Mouse (Mus musculus) gastrocnemius, postnatal 36 days (tissue): ENCODE data around the gene Abcb8. TPM values are rescaled to one million over a fixed set of nuclear protein-coding genes. Genes with fewer than 3 reads are reported as not detected.
A peak's percentile ranks its signal among the peaks of the same experiment; 100 is the strongest.

ENCODE experiments used
- DNase-seq, 2 experiments: peaks; one replicate each; pipeline ENCODE4 v3.0.0; 2022
- intact Hi-C: fragments of 180-260 bp; cut with DNase I; formaldehyde crosslinking; loops from one replicate; pipeline ENCODE4 v1.15.1; 2025
- total RNA-seq, 2 experiments: library from RNA; stranded (reverse); gene quantifications; 2 replicates each; pipeline ENCODE4 v1.2.3; 2021

The Abcb8 gene
- total RNA-seq, 2 experiments from 2014 or later = 37.6 to 38.0 TPM

- intact Hi-C loops = no loop called here
These were observed 58.0 kb downstream of the Abcb8 start for GRCm38 (mm10) chr5:24451264-24452029.

GRCm38 (mm10) chr5:24452030-24452690, 58.7 kb downstream of the Abcb8 start, which contains the start of gene Agap3:
Gene Agap3 (plus strand): TSS chr5:24452177.
- intact Hi-C loops = no loop called here

More at GRCm38 (mm10) chr5:24451264-24452029, 58.0 kb downstream of the Abcb8 start:
- peak; percentile 76 to 85 for DNase-seq

GRCm38 (mm10) chr5:24452691-24453233, 59.3 kb downstream of the Abcb8 start:
- intact Hi-C loops = no loop called here
- no peak for DNase-seq

More at GRCm38 (mm10) chr5:24452030-24452690, 58.7 kb downstream of the Abcb8 start, which contains the start of gene Agap3:
- peak in 1 of 2 experiments; percentile 40 for DNase-seq

GRCm38 (mm10) chr5:24453283-24453984, 60.0 kb downstream of the Abcb8 start:
- intact Hi-C loops = no loop called here
- DNase-seq = no peak

GRCm38 (mm10) chr5:24453985-24454303, 60.5 kb downstream of the Abcb8 start:
- intact Hi-C loops = no loop called here
- DNase-seq = no peak

GRCm38 (mm10) chr5:24455076-24455475, 61.6 kb downstream of the Abcb8 start:
- no peak for DNase-seq
- intact Hi-C loops = no loop called here

- intact Hi-C loops = no loop called here
- DNase-seq = no peak
These were observed 62.1 kb downstream of the Abcb8 start for GRCm38 (mm10) chr5:24455613-24456012.

Other genes with a start within 250 kb of the Abcb8 start
- gene Nupl2, start 228.7 kb upstream of the Abcb8 start, total RNA-seq = 1 to 10 TPM; 4.2 to 5.7 TPM
- gene Kcnh2, start 42.1 kb upstream of the Abcb8 start, total RNA-seq = 1 to 10 TPM; 2.2 to 2.6 TPM
- 1 to 10 TPM; 4.9 to 5.4 TPM for gene Nos3, start 28.9 kb upstream of the Abcb8 start, total RNA-seq
- gene Atg9b, start 1.5 kb upstream of the Abcb8 start, total RNA-seq = not detected
- gene Asic3, start 19.7 kb downstream of the Abcb8 start, total RNA-seq = under 1 TPM in 1 of 2 experiments, not detected in 1; 0.25 TPM
- gene Cdk5, start 29.9 kb downstream of the Abcb8 start, total RNA-seq = 10 to 100 TPM; 11.3 to 12.0 TPM
- gene Slc4a2, start 30.2 kb downstream of the Abcb8 start, total RNA-seq = 10 to 100 TPM; 14.7 to 15.5 TPM
- gene Fastk, start 51.6 kb downstream of the Abcb8 start, total RNA-seq = 100 to 1,000 TPM; 179 to 183 TPM
- 10 to 100 TPM; 14.9 to 15.8 TPM for gene Tmub1, start 54.2 kb downstream of the Abcb8 start, total RNA-seq
- 10 to 100 TPM; 59.6 to 63.2 TPM for gene Agap3, start 58.5 kb downstream of the Abcb8 start, total RNA-seq
- gene Gbx1, start 133.5 kb downstream of the Abcb8 start, total RNA-seq = not detected
- gene Asb10, start 147.3 kb downstream of the Abcb8 start, total RNA-seq = 10 to 100 TPM; 72.9 to 76.9 TPM
- gene 4931409K22Rik, start 163.1 kb downstream of the Abcb8 start, total RNA-seq = not detected
- 100 to 1,000 TPM in 1 of 2 experiments, 10 to 100 TPM in 1; 94.7 to 104 TPM for gene Abcf2, start 183.8 kb downstream of the Abcb8 start, total RNA-seq
- gene Chpf2, start 193.1 kb downstream of the Abcb8 start, total RNA-seq = 10 to 100 TPM in 1 of 2 experiments, 1 to 10 TPM in 1; 7.2 to 10.8 TPM
- 100 to 1,000 TPM; 167 to 178 TPM for gene Smarcd3, start 230.7 kb downstream of the Abcb8 start, total RNA-seq